Mouse (Mus musculus): ENCODE results near the gene Olfr482.

DNA sequence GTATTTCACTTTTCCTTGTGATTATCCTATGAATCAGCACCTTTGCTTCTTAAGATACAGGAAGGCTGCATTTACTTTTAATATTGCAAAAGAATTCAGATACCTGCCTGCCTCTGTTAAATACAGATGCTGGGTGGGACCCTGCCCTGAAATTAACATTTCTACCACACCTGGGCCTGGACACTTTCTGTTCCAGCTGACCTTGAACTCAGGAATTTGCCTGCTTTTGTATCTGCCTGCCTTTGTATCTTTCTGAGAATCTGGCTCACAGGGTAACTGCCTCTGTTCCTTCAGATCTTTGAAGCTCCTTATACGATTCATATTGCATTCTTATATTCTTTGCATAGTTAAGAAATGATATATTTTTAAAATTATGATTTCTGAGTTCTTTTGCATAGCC lies 24.0 kb upstream of the Olfr482 start:
- TF ChIP-seq CTCF (IDR thresholded peaks at IDR 0.05) (no peak), EP300 (IDR thresholded peaks at IDR 0.05) (no peak)

Measured in lung, postnatal 0 days (tissue).